Mouse (Mus musculus) induced T-regulatory cell, adult 2 months (primary cell): ENCODE data around the gene Nfyc.

ENCODE experiments used
- DNase-seq: peaks from one replicate; pipeline ENCODE4 v3.0.0-alpha.2; 2012; ENCODE audit warnings: low read depth

Nfyc gene

GRCm38 (mm10) chr4:120716141-120716571, 115.2 kb downstream of the Nfyc start:
- DNase-seq: peak; percentile 75

GRCm38 (mm10) chr4:120713856-120714497, 117.4 kb downstream of the Nfyc start:
- no peak for DNase-seq

GRCm38 (mm10) chr4:120713021-120713420, 118.4 kb downstream of the Nfyc start:
- no peak for DNase-seq

GRCm38 (mm10) chr4:120712236-120712635, 119.1 kb downstream of the Nfyc start:
- no peak for DNase-seq
